Mouse (Mus musculus): ENCODE results near the gene Maml3.

The Maml3 gene

GRCm38 (mm10) chr3:51953927-51954326, 150.9 kb downstream of the Maml3 start:
- no peak for DNase-seq (ENCODE audit: low read depth, low spot score)

DNA sequence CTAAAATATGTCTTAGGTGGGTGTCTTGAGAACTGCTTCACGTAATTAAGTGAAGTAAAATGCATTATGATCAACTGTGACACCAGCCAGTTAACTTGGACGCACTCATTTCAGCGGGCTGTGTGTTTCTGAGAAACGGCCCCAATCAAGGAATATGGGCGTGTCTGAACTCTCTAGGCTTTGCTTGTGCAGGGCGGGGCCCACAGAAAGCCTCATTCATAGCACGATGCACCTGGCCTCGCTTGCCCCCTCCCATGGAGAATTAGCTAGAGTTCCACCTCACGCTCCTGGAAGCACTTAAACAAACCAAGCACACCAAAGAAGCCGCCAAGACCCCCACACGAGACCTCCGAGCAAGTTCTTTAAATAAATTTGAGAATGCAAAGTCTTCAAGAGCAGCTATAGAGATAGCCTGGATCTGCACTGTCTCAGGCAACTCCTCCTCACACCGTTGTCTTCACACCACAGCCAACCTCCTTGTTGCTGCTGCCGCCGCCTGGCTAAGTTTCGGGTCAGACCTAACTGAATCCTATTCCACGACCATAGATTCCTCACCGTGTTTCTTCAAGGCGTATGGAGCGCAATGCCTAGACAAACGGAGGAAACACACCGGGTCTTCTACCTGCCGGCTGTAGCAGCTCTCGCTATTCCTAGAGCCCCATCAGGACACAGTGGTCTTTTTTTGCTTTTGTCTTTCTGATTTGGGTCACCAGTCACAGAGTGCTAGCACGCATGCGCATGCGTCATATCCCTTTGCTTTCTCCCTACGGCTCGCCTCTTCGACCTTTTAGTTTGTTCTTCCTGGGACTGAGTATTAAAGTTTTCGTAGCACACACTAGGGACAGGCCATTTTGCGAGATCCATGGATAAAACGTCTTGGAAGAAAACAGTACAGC, 151.9 kb downstream of the Maml3 start:
- DNase-seq (ENCODE audit: low read depth, low spot score), result no peak

GRCm38 (mm10) chr3:51952267-51952666, 152.6 kb downstream of the Maml3 start:
- DNase-seq (ENCODE audit: low read depth, low spot score), result no peak

DNA sequence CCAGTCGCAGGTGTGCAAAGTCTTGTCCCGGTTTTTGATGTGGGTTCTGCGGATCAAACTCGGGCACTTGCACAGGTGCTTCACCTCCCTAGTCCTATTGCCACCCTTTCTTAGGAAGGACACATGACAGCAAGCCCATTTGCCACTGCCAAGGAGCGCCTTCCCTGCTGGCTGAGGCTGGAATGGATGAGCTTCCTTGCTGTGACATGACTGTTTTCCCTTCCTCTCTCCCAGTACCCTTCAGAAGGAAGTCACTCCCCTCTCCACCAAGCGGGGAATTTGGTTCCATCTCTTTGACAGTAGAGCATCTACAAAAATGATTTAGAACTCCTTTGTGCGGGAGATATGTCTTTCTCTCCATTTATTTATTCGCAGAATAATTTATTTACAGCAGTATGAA, 155.2 kb downstream of the Maml3 start:
- DNase-seq (ENCODE audit: low read depth, low spot score), result no peak

- no peak for DNase-seq (ENCODE audit: low read depth, low spot score)
These were observed 157.7 kb downstream of the Maml3 start for GRCm38 (mm10) chr3:51947168-51947567.

DNA sequence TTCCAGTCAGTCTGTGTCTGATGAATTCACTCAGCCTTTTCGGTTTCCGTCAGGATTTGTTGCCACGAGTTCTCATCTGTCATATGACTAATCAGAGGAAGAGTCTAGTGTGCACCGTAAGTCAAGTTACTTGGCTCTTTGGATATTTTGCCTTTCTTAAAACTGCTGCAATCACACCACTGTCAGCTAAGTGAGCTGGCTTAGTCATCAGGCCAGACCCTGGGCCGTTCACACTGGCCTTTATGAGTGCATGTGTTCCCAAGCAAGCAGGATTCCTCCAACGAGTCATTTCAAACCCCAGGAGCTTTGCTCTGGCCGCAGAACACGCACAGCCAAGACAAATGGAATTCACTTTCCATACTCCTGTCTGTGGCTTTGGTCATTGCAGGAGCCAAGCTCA, 161.2 kb downstream of the Maml3 start:
- DNase-seq (ENCODE audit: low read depth, low spot score), result no peak

DNA sequence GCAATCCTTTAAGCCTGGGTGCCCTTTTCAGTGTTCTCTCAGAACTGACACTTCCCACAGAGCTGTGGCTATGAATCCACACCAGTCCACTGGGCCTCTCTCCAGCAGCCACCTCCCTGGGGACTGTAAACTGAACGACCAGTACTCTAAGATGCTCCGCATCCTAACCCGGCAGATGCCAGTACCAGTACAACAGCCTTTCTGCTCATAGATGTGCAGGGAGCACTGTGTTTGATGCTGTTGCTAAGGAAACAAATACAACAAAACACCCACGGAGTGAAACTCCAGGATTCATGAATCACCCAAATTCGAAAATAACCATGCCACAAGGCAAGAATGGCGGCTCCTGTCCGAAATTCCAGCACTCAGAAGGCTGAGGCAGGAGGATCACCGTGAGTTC, 163.1 kb downstream of the Maml3 start:
- no peak for DNase-seq (ENCODE audit: low read depth, low spot score)

DNA sequence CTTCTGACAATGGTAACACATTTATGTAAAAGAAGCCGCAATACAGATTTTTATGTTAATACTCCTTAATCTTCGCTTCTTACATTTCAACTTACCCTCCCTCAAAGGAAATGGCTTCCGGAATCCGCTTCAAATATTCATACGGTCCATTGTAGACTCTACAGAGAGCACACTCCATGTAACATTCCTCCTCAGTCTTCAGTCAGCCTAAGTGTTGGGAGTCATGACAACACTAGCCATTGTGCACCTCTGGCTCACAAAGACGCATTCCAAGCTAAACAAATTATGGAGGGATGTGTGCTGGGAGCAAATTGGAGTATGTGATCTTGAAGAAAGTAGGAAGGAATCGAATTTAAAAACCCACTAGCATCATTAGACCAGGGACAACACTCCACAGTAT, 165.0 kb downstream of the Maml3 start:
- no peak for DNase-seq (ENCODE audit: low read depth, low spot score)

DNA sequence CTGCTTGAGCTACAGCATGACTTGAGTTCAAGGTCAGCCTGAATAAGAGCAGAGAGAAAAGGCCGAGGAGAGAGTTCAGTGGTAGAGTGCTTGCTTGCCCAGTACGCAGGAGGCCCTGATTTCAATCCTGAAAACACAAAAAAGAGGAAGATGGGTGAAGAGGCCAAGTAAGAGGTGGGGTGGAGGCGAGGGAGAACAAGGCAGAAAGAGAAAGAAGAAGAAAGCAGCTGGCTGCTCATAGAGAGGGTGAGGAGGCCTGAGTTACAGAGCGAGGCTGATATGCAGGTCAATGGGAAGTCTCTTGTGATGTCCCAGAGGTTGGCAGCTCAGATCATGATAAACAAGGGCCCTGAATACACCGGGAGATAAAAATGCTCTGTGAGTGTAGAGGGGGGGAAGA, 165.8 kb downstream of the Maml3 start:
- DNase-seq (ENCODE audit: low read depth, low spot score), result no peak

GRCm38 (mm10) chr3:51937176-51937575, 167.7 kb downstream of the Maml3 start:
- no peak for DNase-seq (ENCODE audit: low read depth, low spot score)

DNA sequence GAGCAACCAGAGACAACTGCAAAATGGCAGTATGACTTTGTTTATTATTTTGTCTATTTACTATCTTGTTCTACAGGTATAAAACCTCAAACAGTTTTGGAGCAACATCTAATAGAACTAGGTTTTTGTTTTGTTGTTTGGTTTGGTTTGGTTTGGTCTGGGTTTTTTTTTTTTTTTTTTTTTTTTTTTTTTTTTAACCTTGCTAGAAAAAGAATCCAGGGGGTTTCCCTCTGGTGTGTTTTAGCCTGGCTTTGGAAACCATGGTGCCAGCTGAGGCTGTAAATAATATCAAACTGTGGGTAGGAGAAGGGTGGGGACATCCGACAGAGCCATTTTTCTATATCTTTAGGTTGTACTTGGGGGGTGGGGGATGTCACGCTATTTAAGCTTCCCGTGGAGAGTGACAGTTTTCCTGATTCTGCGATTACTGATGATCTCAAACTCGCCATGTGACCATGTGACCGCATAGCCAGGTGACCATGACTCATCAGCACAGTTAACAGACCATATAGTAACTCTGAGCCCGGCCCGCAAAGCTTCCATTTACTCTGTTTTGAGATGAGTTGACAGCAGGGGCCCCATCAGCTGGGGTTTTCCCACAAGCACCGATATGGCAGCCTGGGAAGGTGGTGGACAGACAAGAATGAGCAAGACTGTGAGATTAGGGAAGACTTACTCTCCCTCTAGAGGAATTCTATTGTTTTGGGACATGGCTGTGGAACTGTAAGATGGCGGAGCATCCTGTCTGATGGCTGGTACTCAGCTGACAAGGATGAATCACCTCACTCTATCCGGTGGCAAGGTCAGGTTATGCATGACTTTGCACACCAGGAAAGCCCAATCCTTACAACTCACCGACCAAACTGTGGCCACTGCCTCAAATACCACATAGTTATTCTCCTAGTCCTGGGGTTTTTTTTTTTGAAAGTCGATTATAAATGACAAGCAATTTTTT, 170.1 kb downstream of the Maml3 start:
- no peak for DNase-seq (ENCODE audit: low read depth, low spot score)

DNA sequence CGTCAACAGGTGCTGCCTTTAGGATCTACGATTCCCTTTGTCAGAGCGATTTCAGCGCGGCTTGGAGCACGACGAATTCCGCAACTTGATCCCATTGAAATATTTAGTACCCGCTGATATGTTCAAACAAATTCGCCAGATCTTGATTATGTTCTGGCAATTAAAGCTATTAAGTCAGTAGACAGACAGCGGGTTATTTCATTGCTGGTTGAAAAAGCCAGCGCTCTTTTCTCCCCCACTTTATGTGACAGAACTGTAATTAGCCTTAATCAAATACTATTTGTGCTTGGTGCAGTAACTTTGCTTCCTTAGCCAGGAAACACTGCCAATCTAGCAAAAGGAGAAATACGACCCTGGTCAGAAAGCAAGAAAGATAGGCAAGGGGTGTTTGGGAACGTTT, 176.7 kb downstream of the Maml3 start:
- no peak for DNase-seq (ENCODE audit: low read depth, low spot score)

GRCm38 (mm10) chr3:51927591-51927990, 177.3 kb downstream of the Maml3 start:
- DNase-seq (ENCODE audit: low read depth, low spot score), result no peak

GRCm38 (mm10) chr3:51927043-51927442, 177.8 kb downstream of the Maml3 start:
- DNase-seq (ENCODE audit: low read depth, low spot score), result no peak

DNA sequence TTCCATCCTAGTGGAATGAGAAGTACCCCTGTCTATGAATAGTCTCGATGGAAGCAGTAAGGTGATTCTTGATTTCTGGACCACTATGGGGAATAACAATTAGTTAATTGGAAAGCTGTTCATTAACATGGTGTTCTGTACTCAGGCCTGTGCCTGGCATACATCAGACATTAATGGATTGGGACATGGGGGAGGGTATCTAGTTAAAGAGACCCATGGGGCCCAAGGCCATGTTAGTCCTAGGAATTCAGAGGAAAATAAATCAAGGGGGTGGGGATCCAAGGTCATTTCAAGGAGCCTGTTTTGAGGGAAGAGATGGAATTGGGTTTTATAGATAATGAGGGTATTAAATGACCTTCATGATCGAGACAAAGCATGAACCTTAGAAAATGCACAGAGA, 179.1 kb downstream of the Maml3 start:
- no peak for DNase-seq (ENCODE audit: low read depth, low spot score)

- no peak for DNase-seq (ENCODE audit: low read depth, low spot score)
These were observed 180.2 kb downstream of the Maml3 start for GRCm38 (mm10) chr3:51924636-51925035.

- DNase-seq (ENCODE audit: low read depth, low spot score), result no peak
These were observed 181.1 kb downstream of the Maml3 start for GRCm38 (mm10) chr3:51923800-51924199.

GRCm38 (mm10) chr3:51916902-51917301, 188.0 kb downstream of the Maml3 start:
- no peak for DNase-seq (ENCODE audit: low read depth, low spot score)

DNA sequence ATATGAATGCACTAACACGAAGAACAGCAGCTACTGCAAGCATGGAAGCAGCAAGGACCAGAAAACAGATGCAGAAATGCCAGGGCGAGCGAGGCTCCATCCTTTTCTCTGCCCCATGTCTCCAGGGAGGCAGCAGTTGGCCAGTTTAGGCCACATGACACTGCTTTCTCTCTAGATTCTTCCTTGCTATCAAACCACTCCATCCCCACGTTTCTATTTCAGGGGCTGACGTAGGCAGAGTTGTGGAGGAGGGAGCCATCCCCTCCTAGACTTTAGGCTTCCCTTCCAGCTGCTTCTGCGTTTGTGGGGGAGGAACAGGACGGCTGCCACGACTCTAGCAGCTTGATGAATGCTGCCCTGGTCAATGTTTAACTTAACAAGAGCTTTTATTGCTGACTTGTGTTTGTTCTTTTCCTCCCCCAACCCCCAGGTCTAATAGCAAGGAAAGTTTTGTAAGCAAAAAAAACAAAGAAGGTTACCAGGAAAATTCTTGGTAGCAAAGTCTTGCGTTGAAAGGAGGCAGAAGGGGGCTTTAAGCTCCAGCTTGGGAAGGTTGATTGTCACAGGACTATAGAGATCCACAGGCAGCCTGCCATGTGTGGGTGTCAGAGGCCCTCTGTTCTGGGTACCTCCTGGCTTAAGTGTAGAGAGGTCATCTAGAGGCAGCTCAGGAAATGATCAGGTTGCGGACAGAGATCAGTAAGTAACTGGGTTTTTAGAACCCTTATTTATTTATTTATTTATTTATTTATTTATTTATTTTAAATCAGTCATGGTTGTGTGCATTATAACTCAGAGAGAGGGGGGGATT, 188.6 kb downstream of the Maml3 start:
- no peak for DNase-seq (ENCODE audit: low read depth, low spot score)

- DNase-seq (ENCODE audit: low read depth, low spot score), result no peak
These were observed 189.5 kb downstream of the Maml3 start for GRCm38 (mm10) chr3:51915415-51915814.

- no peak for DNase-seq (ENCODE audit: low read depth, low spot score)
These were observed 190.0 kb downstream of the Maml3 start for GRCm38 (mm10) chr3:51914900-51915299.

DNA sequence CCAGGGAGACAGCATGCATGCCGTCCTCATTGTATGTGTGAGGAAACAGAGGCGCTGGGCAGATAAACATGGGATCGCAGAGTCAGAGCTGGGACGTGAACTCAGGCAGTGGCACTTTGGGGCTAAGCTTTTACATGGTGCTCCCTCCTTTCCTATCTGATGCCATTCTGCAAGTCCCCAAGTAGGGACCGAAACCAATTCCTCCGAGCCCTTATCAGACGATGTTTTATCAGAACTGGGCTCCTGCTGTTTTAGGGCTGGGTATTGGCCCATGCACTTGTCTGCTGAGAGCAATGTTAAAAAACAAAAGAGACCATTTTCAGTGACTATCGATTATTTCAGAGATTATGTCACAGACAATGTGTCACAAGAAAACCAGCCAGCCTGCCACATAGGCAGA, 191.4 kb downstream of the Maml3 start:
- no peak for DNase-seq (ENCODE audit: low read depth, low spot score)

All from brain, embryonic 18.5 days (tissue).